ENCODE assay signal across 7 mouse cellular contexts in the genomic region with DNA sequence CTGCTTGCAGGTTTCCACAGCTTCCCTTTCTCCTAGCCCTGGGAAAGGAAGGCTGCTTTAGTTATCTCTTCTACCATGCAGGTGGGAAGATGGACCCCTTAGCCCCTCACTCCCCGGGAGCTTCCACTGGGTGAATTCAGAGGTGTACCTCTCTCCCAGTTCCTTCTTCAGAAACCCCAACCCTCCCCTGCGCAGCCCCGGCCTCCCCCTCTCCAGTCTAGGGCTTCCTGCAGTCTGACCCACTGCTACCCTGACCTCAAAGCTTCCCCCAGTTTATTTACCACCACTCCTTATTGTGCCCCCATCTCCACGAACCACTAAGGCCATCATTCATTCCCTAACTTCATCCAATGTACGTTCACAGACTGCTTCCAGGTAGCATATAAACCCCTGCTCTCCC. TPM values are rescaled to one million over a fixed set of nuclear protein-coding genes. Genes with fewer than 3 reads are reported as not detected.
DNase-seq lines count a peak whose midpoint lies in the region; ATAC-seq and TF ChIP-seq lines count a peak whose summit lies in the region.

No protein-coding gene starts in this region.

- ATAC-seq in lung, embryonic 15.5 days (ENCODE audit: borderline replicate concordance, extremely low read depth, low FRiP score, low TSS enrichment) = peak; percentile 1; the same call in 1 of the 2 replicates
- ATAC-seq in forebrain, embryonic 11.5 days (replicated peaks; ENCODE audit: low FRiP score) = 0 out of 2 replicates have a peak, but pooled peaks have one; percentile 4

- 2% methylated on average over 5 of the region's 5 CpGs for WGBS in lung, embryonic 15.5 days
- 10% methylated on average over 5 of the region's 5 CpGs for WGBS in forebrain, embryonic 11.5 days
- WGBS in limb, embryonic 10.5 days = 4% methylated on average over 5 of the region's 5 CpGs
- WGBS in olfactory bulb, adult 2 months = 15% methylated on average over 5 of the region's 5 CpGs

- H3K9ac ChIP-seq in lung, embryonic 15.5 days = no peak overlapping the region
- peak overlapping the region; percentile 82 for H3K9ac ChIP-seq in forebrain, embryonic 11.5 days (ENCODE audit: low read length)

- H3K4me2 ChIP-seq in lung, embryonic 15.5 days = peak overlapping the region; percentile 79
- peak overlapping the region; percentile 97 for H3K4me2 ChIP-seq in forebrain, embryonic 11.5 days (ENCODE audit: low read depth, low read length, severe bottlenecking)

- no peak for TF ChIP-seq POLR2A in olfactory bulb, adult 2 months (IDR thresholded peaks at IDR 0.05; ENCODE audit: insufficient read depth, low read depth, low read length)

- DNase-seq in lung, postnatal 14 days = no peak
- peak; percentile 60 for DNase-seq in forebrain, embryonic 11.5 days (ENCODE audit: low spot score)
- no peak for DNase-seq in limb, embryonic 10.5 days (ENCODE audit: low spot score)
- DNase-seq in frontal cortex, adult 2 months (ENCODE audit: extremely low spot score in 1 of 2, low spot score in 1 of 2) = no peak
- DNase-seq in adipocyte (ENCODE audit: low spot score) = no peak

- H3K27me3 ChIP-seq in lung, embryonic 15.5 days = 0 out of 2 replicates have a peak, but pooled peaks cover 6% of the 10 kb centered on the region
- H3K27me3 ChIP-seq in forebrain, embryonic 11.5 days (ENCODE audit: control insufficient read depth, insufficient read depth, low read length) = peaks cover 7% of the 10 kb centered on the region
- H3K27me3 ChIP-seq in limb, embryonic 10.5 days (ENCODE audit: low read depth, poor library complexity, severe bottlenecking) = peaks cover 22% of the 10 kb centered on the region

- 0 out of 2 replicates have a peak, but pooled peaks cover 2% of the 10 kb centered on the region for H3K36me3 ChIP-seq in lung, embryonic 15.5 days
- H3K36me3 ChIP-seq in forebrain, embryonic 11.5 days (ENCODE audit: control insufficient read depth, insufficient read depth, low read length) = no peaks in the 10 kb centered on the region
- H3K36me3 ChIP-seq in limb, embryonic 10.5 days = peaks cover 14% of the 10 kb centered on the region

- H3K27ac ChIP-seq in lung, embryonic 15.5 days = 0 out of 2 replicates have a peak overlapping the region, but pooled peaks have one; percentile 7
- H3K27ac ChIP-seq in forebrain, embryonic 11.5 days (ENCODE audit: low read depth, low read length) = no peak overlapping the region
- peak overlapping the region; percentile 93 for H3K27ac ChIP-seq in limb, embryonic 10.5 days
- H3K27ac ChIP-seq in olfactory bulb, adult 2 months (ENCODE audit: insufficient read depth, low read depth, low read length) = peak overlapping the region; percentile 23; the same call in 1 of the 2 replicates

- no peak for TF ChIP-seq CTCF in olfactory bulb, adult 2 months (IDR thresholded peaks at IDR 0.05; ENCODE audit: insufficient read depth, low read depth, low read length)

- H3K4me1 ChIP-seq in lung, embryonic 15.5 days = peaks cover 69% of the 10 kb centered on the region
- H3K4me1 ChIP-seq in forebrain, embryonic 11.5 days (replicated peaks; ENCODE audit: control insufficient read depth, insufficient read depth, low read length) = peaks cover 33% of the 10 kb centered on the region; the same call in 1 of the 2 replicates
- H3K4me1 ChIP-seq in limb, embryonic 10.5 days = peaks cover 82% of the 10 kb centered on the region
- peaks cover 56% of the 10 kb centered on the region for H3K4me1 ChIP-seq in olfactory bulb, adult 2 months (ENCODE audit: control insufficient read depth, insufficient read depth, low read length)

- no peaks in the 10 kb centered on the region for H3K9me3 ChIP-seq in lung, embryonic 15.5 days
- H3K9me3 ChIP-seq in forebrain, embryonic 11.5 days (ENCODE audit: control insufficient read depth, low read length) = no peaks in the 10 kb centered on the region
- no peaks in the 10 kb centered on the region for H3K9me3 ChIP-seq in limb, embryonic 10.5 days (replicated peaks)

- peak overlapping the region; percentile 78 for H3K4me3 ChIP-seq in lung, embryonic 15.5 days
- peak overlapping the region; percentile 77 for H3K4me3 ChIP-seq in forebrain, embryonic 11.5 days (ENCODE audit: low read depth, low read length)
- H3K4me3 ChIP-seq in limb, embryonic 10.5 days = peak overlapping the region; percentile 92
- peak overlapping the region; percentile 92 for H3K4me3 ChIP-seq in olfactory bulb, adult 2 months (ENCODE audit: insufficient read depth, low read depth, low read length)

RNA-seq across cellular contexts. Expression of a gene that starts 0.4 kb away (rescaled TPM):
- 6.9 and 7.9 TPM in 2 replicates for polyA plus RNA-seq in lung, embryonic 15.5 days (2015; fragmentation: Nextera tagmentation; extraction: Ambion mirVana)
- polyA plus RNA-seq in forebrain, embryonic 11.5 days (2014; fragmentation: Nextera tagmentation; extraction: Ambion mirVana) = 4.6 and 5.6 TPM in 2 replicates
- polyA plus RNA-seq in limb, embryonic 10.5 days (2016; fragmentation: Nextera tagmentation; extraction: Ambion mirVana) = 5.4 and 6.9 TPM in 2 replicates
- polyA plus RNA-seq in olfactory bulb, adult 2 months (2012; ENCODE audit: insufficient read depth, insufficient read length, low replicate concordance, missing spikeins) = not detected in 2 replicates
- polyA plus RNA-seq in frontal cortex, adult 2 months (2012; rRNA removed) = 43.9 and 53.5 TPM in 2 replicates

RNA-seq across cellular contexts. Expression of a gene that starts 30.5 kb away (rescaled TPM):
- polyA plus RNA-seq in lung, embryonic 15.5 days (2015; fragmentation: Nextera tagmentation; extraction: Ambion mirVana) = 9.2 and 9.9 TPM in 2 replicates
- 2.6 and 2.7 TPM in 2 replicates for polyA plus RNA-seq in forebrain, embryonic 11.5 days (2014; fragmentation: Nextera tagmentation; extraction: Ambion mirVana)
- 4.1 and 7.1 TPM in 2 replicates for polyA plus RNA-seq in limb, embryonic 10.5 days (2016; fragmentation: Nextera tagmentation; extraction: Ambion mirVana)
- polyA plus RNA-seq in olfactory bulb, adult 2 months (2012; ENCODE audit: insufficient read depth, insufficient read length, low replicate concordance, missing spikeins) = not detected in 2 replicates
- polyA plus RNA-seq in frontal cortex, adult 2 months (2012; rRNA removed) = 80.9 and 169 TPM in 2 replicates

RNA-seq across cellular contexts. Expression of a gene that starts 49.7 kb away (rescaled TPM):
- 5.9 and 6.0 TPM in 2 replicates for polyA plus RNA-seq in lung, embryonic 15.5 days (2015; fragmentation: Nextera tagmentation; extraction: Ambion mirVana)
- 15.0 and 16.0 TPM in 2 replicates for polyA plus RNA-seq in forebrain, embryonic 11.5 days (2014; fragmentation: Nextera tagmentation; extraction: Ambion mirVana)
- polyA plus RNA-seq in limb, embryonic 10.5 days (2016; fragmentation: Nextera tagmentation; extraction: Ambion mirVana) = 5.0 and 5.7 TPM in 2 replicates
- polyA plus RNA-seq in olfactory bulb, adult 2 months (2012; ENCODE audit: insufficient read depth, insufficient read length, low replicate concordance, missing spikeins) = not detected in 2 replicates
- 68.4 and 68.6 TPM in 2 replicates for polyA plus RNA-seq in frontal cortex, adult 2 months (2012; rRNA removed)
